16 mouse cellular contexts compared by ENCODE assay signal in genomic region chr8:111582386-111582785, GRCm38 (mm10). TPM values are rescaled to one million over a fixed set of nuclear protein-coding genes. Genes with fewer than 3 reads are reported as not detected.
DNase-seq lines count a peak whose midpoint lies in the region; ATAC-seq and TF ChIP-seq lines count a peak whose summit lies in the region.
"Had no signal": no experiment of that assay in that cellular context is flagged by ENCODE, and none has a peak within 500 bp of the region (broad histone marks: within the 10 kb centered on the region; RNA-seq: fewer than 3 reads in every experiment).

No protein-coding gene starts in this region.

- DNase-seq in thymus, adult 2 months = no peak
- no peak for DNase-seq in thymus, postnatal 4 days
- DNase-seq in brain, embryonic 18.5 days (ENCODE audit: low read depth, low spot score) = peak; percentile 10
- no peak for DNase-seq in embryo, embryonic 11 days
- DNase-seq in liver, embryonic 11.5 days (ENCODE audit: low spot score) = no peak
- DNase-seq: cerebellum, adult 11-12 months; cerebellum, postnatal 36 days; gastrocnemius, postnatal 10 days had no signal

- H3K9me3 ChIP-seq in hindbrain, embryonic 15.5 days = no peaks in the 10 kb centered on the region
- H3K9me3 ChIP-seq in hindbrain, embryonic 13.5 days = no peaks in the 10 kb centered on the region
- no peaks in the 10 kb centered on the region for H3K9me3 ChIP-seq in liver, embryonic 11.5 days (ENCODE audit: control insufficient read depth, low read length)
- H3K9me3 ChIP-seq: neural tube, embryonic 15.5 days had no signal

- H3K36me3 ChIP-seq in hindbrain, embryonic 15.5 days = no peaks in the 10 kb centered on the region
- peaks cover 5% of the 10 kb centered on the region; the same call in 1 of the 2 replicates for H3K36me3 ChIP-seq in hindbrain, embryonic 13.5 days
- peaks cover 12% of the 10 kb centered on the region for H3K36me3 ChIP-seq in thymus, adult 2 months (ENCODE audit: control insufficient read depth, insufficient read depth, low read length)
- peaks cover 3% of the 10 kb centered on the region; the same call in 1 of the 2 replicates for H3K36me3 ChIP-seq in liver, embryonic 11.5 days (ENCODE audit: control insufficient read depth, insufficient read depth, low read length)
- H3K36me3 ChIP-seq: neural tube, embryonic 15.5 days had no signal

- 0 out of 2 replicates have a peak, but pooled peaks have one; percentile 30 for ATAC-seq in hindbrain, embryonic 15.5 days (ENCODE audit: low FRiP score, low read depth)
- ATAC-seq in hindbrain, embryonic 13.5 days (ENCODE audit: low FRiP score) = no peak
- ATAC-seq in liver, embryonic 11.5 days (replicated peaks; ENCODE audit: low FRiP score) = no peak

- H3K27ac ChIP-seq in hindbrain, embryonic 15.5 days (replicated peaks) = no peak overlapping the region; the same call in 1 of the 2 replicates
- H3K27ac ChIP-seq in hindbrain, embryonic 13.5 days = no peak overlapping the region
- peak overlapping the region; percentile 64; the same call in 1 of the 2 replicates for H3K27ac ChIP-seq in thymus, adult 2 months (ENCODE audit: control insufficient read depth, insufficient read depth, low read length)
- no peak overlapping the region for H3K27ac ChIP-seq in liver, embryonic 11.5 days (ENCODE audit: low read depth, low read length)
- H3K27ac ChIP-seq: left cerebral cortex, adult 2 months; limb, embryonic 12.5 days; liver, embryonic 14.5 days; neural tube, embryonic 15.5 days had no signal

- no peak overlapping the region for H3K4me3 ChIP-seq in hindbrain, embryonic 15.5 days
- no peak overlapping the region for H3K4me3 ChIP-seq in hindbrain, embryonic 13.5 days
- H3K4me3 ChIP-seq in thymus, adult 2 months (ENCODE audit: control insufficient read depth, insufficient read depth, low read length) = no peak overlapping the region
- H3K4me3 ChIP-seq in liver, embryonic 11.5 days (ENCODE audit: low read depth, low read length) = no peak overlapping the region
- H3K4me3 ChIP-seq: erythroblast, embryonic 14.5 days; left cerebral cortex, adult 2 months; limb, embryonic 12.5 days; neural tube, embryonic 15.5 days had no signal

- H3K9ac ChIP-seq in hindbrain, embryonic 15.5 days = no peak overlapping the region
- H3K9ac ChIP-seq in hindbrain, embryonic 13.5 days = no peak overlapping the region
- H3K9ac ChIP-seq in liver, embryonic 11.5 days (ENCODE audit: low read depth, low read length) = no peak overlapping the region
- H3K9ac ChIP-seq: limb, embryonic 12.5 days; liver, embryonic 14.5 days; neural tube, embryonic 15.5 days had no signal

- 56% methylated on average over 3 of the region's 3 CpGs for WGBS in hindbrain, embryonic 15.5 days
- 66% methylated on average over 3 of the region's 3 CpGs for WGBS in hindbrain, embryonic 13.5 days
- WGBS in thymus, adult 2 months = 8% methylated on average over 3 of the region's 3 CpGs
- WGBS in liver, embryonic 11.5 days = 87% methylated on average over 3 of the region's 3 CpGs

- TF ChIP-seq POLR2A in thymus, adult 2 months (IDR thresholded peaks at IDR 0.05; ENCODE audit: control insufficient read depth, extremely low read depth, insufficient read depth, low read length, poor library complexity) = no peak

- no peak overlapping the region for H3K4me2 ChIP-seq in hindbrain, embryonic 15.5 days
- H3K4me2 ChIP-seq in hindbrain, embryonic 13.5 days = no peak overlapping the region
- no peak overlapping the region for H3K4me2 ChIP-seq in liver, embryonic 11.5 days
- H3K4me2 ChIP-seq: limb, embryonic 12.5 days; neural tube, embryonic 15.5 days had no signal

- peaks cover 9% of the 10 kb centered on the region for H3K4me1 ChIP-seq in hindbrain, embryonic 15.5 days (replicated peaks)
- peaks cover 26% of the 10 kb centered on the region for H3K4me1 ChIP-seq in hindbrain, embryonic 13.5 days (replicated peaks)
- peaks cover 59% of the 10 kb centered on the region for H3K4me1 ChIP-seq in thymus, adult 2 months (replicated peaks; ENCODE audit: control insufficient read depth, insufficient read depth, low read length)
- peaks cover 8% of the 10 kb centered on the region; the same call in 1 of the 2 replicates for H3K4me1 ChIP-seq in liver, embryonic 11.5 days (replicated peaks; ENCODE audit: control insufficient read depth, insufficient read depth, low read length)
- H3K4me1 ChIP-seq: limb, embryonic 12.5 days had no signal

- no peaks in the 10 kb centered on the region for H3K27me3 ChIP-seq in hindbrain, embryonic 15.5 days
- no peaks in the 10 kb centered on the region for H3K27me3 ChIP-seq in hindbrain, embryonic 13.5 days
- no peaks in the 10 kb centered on the region for H3K27me3 ChIP-seq in thymus, adult 2 months (ENCODE audit: control insufficient read depth, insufficient read depth, low read length)
- H3K27me3 ChIP-seq in liver, embryonic 11.5 days (replicated peaks; ENCODE audit: control insufficient read depth, insufficient read depth, low read length) = no peaks in the 10 kb centered on the region
- H3K27me3 ChIP-seq: limb, embryonic 12.5 days; neural tube, embryonic 15.5 days had no signal

- no peak for TF ChIP-seq CTCF in thymus, adult 2 months (IDR thresholded peaks at IDR 0.05; ENCODE audit: borderline replicate concordance, control insufficient read depth, extremely low read depth, insufficient read depth, low read length, poor library complexity)

RNA-seq across cellular contexts. Expression of gene Znrf1, which starts 46.5 kb away (rescaled TPM):
- polyA plus RNA-seq in hindbrain, embryonic 15.5 days (2015; fragmentation: Nextera tagmentation; extraction: Ambion mirVana) = 102 and 106 TPM in 2 replicates
- 77.3 and 80.0 TPM in 2 replicates for polyA plus RNA-seq in hindbrain, embryonic 13.5 days (2015; fragmentation: Nextera tagmentation; extraction: Ambion mirVana)
- 946 and 968 TPM in 2 replicates for polyA plus RNA-seq in thymus, adult 2 months (2012; rRNA removed)
- 24.9 and 27.6 TPM in 2 replicates for polyA plus RNA-seq in liver, embryonic 11.5 days (2014; fragmentation: Nextera tagmentation; extraction: Ambion mirVana)

RNA-seq across cellular contexts. Expression of gene Ldhd, which starts 47.8 kb away (rescaled TPM):
- polyA plus RNA-seq in hindbrain, embryonic 15.5 days (2015; fragmentation: Nextera tagmentation; extraction: Ambion mirVana) = 0.91 and 1.2 TPM in 2 replicates
- polyA plus RNA-seq in hindbrain, embryonic 13.5 days (2015; fragmentation: Nextera tagmentation; extraction: Ambion mirVana) = 0.52 and 0.53 TPM in 2 replicates
- 10.4 and 10.7 TPM in 2 replicates for polyA plus RNA-seq in thymus, adult 2 months (2012; rRNA removed)
- polyA plus RNA-seq in liver, embryonic 11.5 days (2014; fragmentation: Nextera tagmentation; extraction: Ambion mirVana) = 0.10 and 0.16 TPM in 2 replicates
- polyA plus RNA-seq: embryonic facial prominence, embryonic 11.5 days; erythroblast, embryonic 14.5 days had no signal
